Mouse (Mus musculus) limb, embryonic 11.5 days (tissue): ENCODE measurements at regions not wholly inside any gene's neighbourhood (a gene's known extent, or its start where the extent isn't known, plus 50 kb on each side); places are given as distances from the start of the nearest gene placed in this dataset.
"Not testable (repeated sequence)": the region's sequence is repeated elsewhere in the genome, so short reads cannot be mapped to it uniquely, and the experiment has no call there.

ENCODE experiments used
- ATAC-seq: fragments of 200-750 bp; cut with Nextera tagmentation; 2 replicates; pipeline ENCODE4 v1.8.0; 2017; ENCODE audit warnings: low read depth; ENCODE audit not compliant: insufficient number of reproducible peaks, low FRiP score, low TSS enrichment
- DNase-seq: peaks from one replicate; pipeline ENCODE4 v3.0.0-alpha.2; 2015; ENCODE audit warnings: low spot score
- H3K27ac ChIP-seq: fragments of 300-500 bp; sonication (generic); replicated peaks from 2 replicates; pipeline ENCODE4 v1.5.1; 2014; ENCODE audit warnings: low read depth, mild to moderate bottlenecking, low read length
- H3K27me3 ChIP-seq: fragments of 300-500 bp; sonication (generic); 2 replicates; pipeline ENCODE4 v1.6.1; 2014; ENCODE audit warnings: mild to moderate bottlenecking, low read length, mixed read lengths; ENCODE audit not compliant: control insufficient read depth, insufficient read depth
- H3K36me3 ChIP-seq: fragments of 300-500 bp; sonication (generic); 2 replicates; pipeline ENCODE4 v1.6.1; 2014; ENCODE audit warnings: mild to moderate bottlenecking, low read length, moderate library complexity, mixed read lengths; ENCODE audit not compliant: control insufficient read depth, insufficient read depth
- H3K4me1 ChIP-seq: fragments of 300-500 bp; sonication (generic); 2 replicates; pipeline ENCODE4 v1.6.1; 2014; ENCODE audit warnings: low read length, mixed read lengths; ENCODE audit not compliant: control insufficient read depth, insufficient read depth
- H3K4me2 ChIP-seq: fragments of 300-500 bp; sonication (generic); 2 replicates; pipeline ENCODE4 v1.6.1; 2014; ENCODE audit warnings: low read depth, mild to moderate bottlenecking, moderate library complexity; ENCODE audit not compliant: severe bottlenecking
- H3K4me3 ChIP-seq: fragments of 300-500 bp; sonication (generic); 2 replicates; pipeline ENCODE4 v1.5.1; 2014; ENCODE audit warnings: low read depth, low read length
- H3K9ac ChIP-seq: fragments of 300-500 bp; sonication (generic); 2 replicates; pipeline ENCODE4 v1.6.1; 2014; ENCODE audit warnings: mild to moderate bottlenecking, low read length
- H3K9me3 ChIP-seq: fragments of 300-500 bp; sonication (generic); 2 replicates; pipeline ENCODE4 v1.6.1; 2016; ENCODE audit warnings: low read length; ENCODE audit not compliant: control insufficient read depth
- WGBS: fragments of 180-500 bp; shearing (Covaris S2); extraction: QIAGEN DNeasy Blood & Tissue Kit; methylation state at CpG from one replicate; pipeline ENCODE4 v1.1.7; 2014; 5-methylcytosine and 5-hydroxymethylcytosine counted together

DNA sequence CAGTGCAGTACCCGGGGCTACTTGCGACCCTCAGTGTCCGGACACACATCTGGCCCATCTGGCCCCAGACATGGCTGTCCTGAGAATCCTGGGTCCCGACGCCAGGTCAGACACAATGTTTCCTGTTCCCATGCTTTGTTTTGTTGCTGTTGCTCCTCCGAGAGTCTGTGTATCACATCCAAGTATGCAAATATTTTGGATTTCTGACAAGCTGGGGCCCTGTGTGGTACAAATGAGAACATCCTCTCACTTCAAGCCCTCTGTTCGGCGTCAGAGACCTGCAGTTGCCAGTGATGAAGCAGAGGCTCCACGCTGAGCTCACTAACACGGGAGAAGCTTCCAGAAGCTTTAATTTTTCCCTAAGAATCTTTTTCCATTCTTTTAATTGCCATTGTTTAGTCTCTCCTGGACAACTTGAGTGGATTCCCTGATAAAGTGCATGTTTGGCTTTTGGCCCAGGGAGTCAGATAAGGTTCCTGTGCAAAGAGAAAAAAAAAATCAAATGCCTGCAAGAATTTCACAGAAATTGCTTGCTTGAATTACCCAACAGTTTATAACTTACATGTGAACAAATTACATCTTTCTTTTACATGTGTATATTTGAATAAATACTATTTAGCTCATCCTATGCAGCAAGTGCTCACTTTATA is 304.5 kb upstream of the Irx2 start:
- no peak overlapping the region for H3K4me2 ChIP-seq

DNA sequence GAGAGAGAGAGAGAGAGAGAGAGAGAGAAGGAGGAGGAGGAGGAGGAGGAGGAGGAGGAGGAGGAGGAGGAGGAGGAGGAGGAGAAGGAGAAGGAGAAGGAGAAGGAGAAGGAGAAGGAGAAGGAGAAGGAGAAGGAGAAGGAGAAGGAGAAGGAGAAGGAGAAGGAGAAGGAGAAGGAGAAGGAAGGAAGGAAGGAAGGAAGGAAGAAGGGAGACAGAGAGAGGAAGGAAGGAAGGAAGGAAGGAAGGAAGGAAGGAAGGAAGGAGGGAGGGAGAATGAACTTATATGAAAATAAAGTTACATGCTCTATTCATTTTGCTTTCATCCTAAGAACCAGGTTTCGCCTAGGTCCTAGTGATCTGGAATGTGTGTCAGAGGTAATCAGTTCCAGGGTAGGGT is 302.4 kb upstream of the Irx2 start:
- H3K4me3 ChIP-seq, H3K9ac ChIP-seq, H3K9me3 ChIP-seq, H3K4me2 ChIP-seq, H3K27ac ChIP-seq, H3K27me3 ChIP-seq, DNase-seq, H3K36me3 ChIP-seq, H3K4me1 ChIP-seq, ATAC-seq: not testable (repeated sequence)
- WGBS: 81% methylated on average over 1 of the region's 1 CpGs

More for the DNA sequence above, 304.5 kb upstream of the Irx2 start:
- no peaks in the 10 kb centered on the region for H3K36me3 ChIP-seq
- no peak overlapping the region for H3K9ac ChIP-seq
- H3K27me3 ChIP-seq: no peaks in the 10 kb centered on the region
- ATAC-seq: no peak
- no peaks in the 10 kb centered on the region for H3K9me3 ChIP-seq
- no peak overlapping the region for H3K4me3 ChIP-seq
- no peak overlapping the region for H3K27ac ChIP-seq
- WGBS: 74% methylated on average over 10 of the region's 10 CpGs
- no peaks in the 10 kb centered on the region for H3K4me1 ChIP-seq
- no peak for DNase-seq

- DNase-seq (no peak), ATAC-seq (no peak)
- no peak overlapping the region for H3K9ac ChIP-seq
- no peak overlapping the region for H3K4me3 ChIP-seq
- H3K27ac ChIP-seq: no peak overlapping the region
- no peaks in the 10 kb centered on the region for H3K4me1 ChIP-seq
- no peaks in the 10 kb centered on the region for H3K27me3 ChIP-seq
- no peaks in the 10 kb centered on the region for H3K36me3 ChIP-seq
- H3K9me3 ChIP-seq: no peaks in the 10 kb centered on the region
- 10% methylated on average over 6 of the region's 6 CpGs for WGBS
- H3K4me2 ChIP-seq: no peak overlapping the region
These were observed 282.9 kb upstream of the Irx2 start for GRCm38 (mm10) chr13:72345647-72346133.

DNA sequence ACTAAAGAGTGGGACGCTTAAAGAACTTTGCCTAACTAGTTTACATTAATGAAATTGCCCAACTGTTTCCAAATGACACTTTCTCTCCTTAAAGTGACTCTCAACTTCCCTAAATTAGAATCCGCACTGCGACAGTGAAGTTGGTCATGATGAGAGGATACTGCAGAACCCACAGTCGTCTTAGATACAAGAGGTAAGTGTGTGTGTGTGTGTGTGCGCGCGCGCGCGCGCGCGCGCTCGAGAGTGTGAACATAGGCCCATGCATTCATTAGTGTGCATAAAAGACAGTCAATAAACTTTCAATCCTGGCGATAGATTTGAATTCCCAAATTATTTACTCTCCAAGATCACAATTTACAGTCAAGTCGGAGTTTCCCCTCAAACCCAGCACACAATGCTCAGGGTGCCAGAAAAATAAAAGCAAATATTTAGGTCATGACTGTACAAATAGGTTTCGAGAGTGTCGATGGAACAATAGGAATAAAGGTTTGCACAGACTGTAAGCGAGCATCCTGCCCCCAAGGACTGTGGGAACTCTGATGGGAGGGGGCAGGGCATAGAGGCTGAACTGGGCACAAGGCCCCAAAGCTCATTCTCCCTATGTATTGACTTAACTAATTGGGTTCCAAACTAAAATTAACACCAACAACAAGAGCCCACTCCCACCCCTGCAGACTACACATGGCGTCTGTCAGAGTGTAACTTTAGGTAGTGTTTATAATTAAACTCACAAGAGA is 282.2 kb upstream of the Irx2 start:
- Histone ChIP-seq H3K4me1 (no peaks in the 10 kb centered on the region), H3K4me2 (no peak overlapping the region), H3K4me3 (no peak overlapping the region), H3K9me3 (no peaks in the 10 kb centered on the region), H3K36me3 (no peaks in the 10 kb centered on the region), H3K27ac (no peak overlapping the region), H3K27me3 (no peaks in the 10 kb centered on the region), H3K9ac (no peak overlapping the region)
- DNase-seq (no peak), ATAC-seq (no peak)
- 29% methylated on average over 21 of the region's 21 CpGs for WGBS

GRCm38 (mm10) chr13:72346944-72347586 is 281.6 kb upstream of the Irx2 start:
- H3K9me3 ChIP-seq: no peaks in the 10 kb centered on the region
- H3K9ac ChIP-seq: no peak overlapping the region
- H3K27me3 ChIP-seq: no peaks in the 10 kb centered on the region
- no peak for ATAC-seq
- 67% methylated on average over 14 of the region's 14 CpGs for WGBS
- H3K4me1 ChIP-seq: no peaks in the 10 kb centered on the region
- H3K36me3 ChIP-seq: no peaks in the 10 kb centered on the region
- no peak overlapping the region for H3K27ac ChIP-seq
- H3K4me3 ChIP-seq: no peak overlapping the region
- H3K4me2 ChIP-seq: no peak overlapping the region
- no peak for DNase-seq

DNA sequence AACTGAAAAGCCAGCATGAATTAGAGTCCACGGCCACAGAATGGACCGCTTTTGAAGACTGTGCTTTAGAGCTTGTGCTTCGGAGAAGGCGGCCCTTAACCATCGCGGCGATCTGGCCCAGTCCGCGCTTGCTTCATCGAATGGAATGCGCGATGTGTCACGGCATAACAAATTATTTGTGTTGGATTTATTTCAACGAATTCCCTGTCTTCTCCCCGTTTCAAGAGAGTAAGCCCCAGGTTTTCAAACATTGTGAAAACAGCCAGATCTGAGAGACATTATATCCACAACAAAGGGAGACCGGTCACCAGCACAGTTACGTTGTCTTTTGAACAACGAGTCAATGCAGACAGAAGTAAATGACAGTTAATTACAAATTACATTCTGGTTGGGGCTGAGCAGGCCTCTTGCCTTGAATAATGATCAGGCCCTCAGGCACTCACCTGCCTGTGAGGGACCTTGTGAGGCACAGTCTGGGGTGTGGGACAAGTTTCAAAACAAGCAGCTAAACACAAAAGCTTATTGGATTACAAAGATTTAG is 275.9 kb upstream of the Irx2 start:
- Histone ChIP-seq H3K27ac (no peak overlapping the region), H3K4me3 (no peak overlapping the region), H3K4me1 (no peaks in the 10 kb centered on the region), H3K36me3 (no peaks in the 10 kb centered on the region), H3K9me3 (no peaks in the 10 kb centered on the region), H3K9ac (no peak overlapping the region), H3K27me3 (no peaks in the 10 kb centered on the region), H3K4me2 (no peak overlapping the region)
- DNase-seq (no peak), ATAC-seq (no peak)
- WGBS: 67% methylated on average over 18 of the region's 18 CpGs

DNA sequence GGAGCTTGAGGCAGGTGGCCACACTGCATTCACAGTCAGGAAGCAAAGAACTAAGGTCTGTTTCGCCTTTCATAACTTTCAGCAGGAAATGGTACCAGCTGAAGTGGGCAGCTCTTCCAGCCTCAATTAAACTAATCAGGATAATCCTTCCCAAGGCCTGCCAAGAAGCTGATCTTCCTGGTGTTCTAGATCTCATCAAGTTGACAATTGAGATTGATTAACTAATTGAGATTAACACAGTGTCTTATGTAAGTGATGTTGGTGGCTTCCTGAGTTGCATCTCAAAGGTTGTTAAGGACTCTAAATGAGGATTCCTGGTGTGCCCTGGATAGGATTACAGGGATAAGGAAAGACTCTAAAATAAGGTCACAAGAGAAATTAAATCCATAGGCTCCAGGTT is 273.3 kb upstream of the Irx2 start:
- Histone ChIP-seq H3K4me2 (no peak overlapping the region), H3K27me3 (no peaks in the 10 kb centered on the region), H3K9me3 (no peaks in the 10 kb centered on the region), H3K36me3 (no peaks in the 10 kb centered on the region), H3K27ac (no peak overlapping the region), H3K4me1 (no peaks in the 10 kb centered on the region), H3K4me3 (no peak overlapping the region), H3K9ac (no peak overlapping the region)
- DNase-seq: no peak
- WGBS: 72% methylated on average over 1 of the region's 1 CpGs
- ATAC-seq: no peak

GRCm38 (mm10) chr13:72355821-72356220 is 272.8 kb upstream of the Irx2 start:
- no peak for ATAC-seq
- no peak for DNase-seq
- H3K27ac ChIP-seq: no peak overlapping the region
- no peaks in the 10 kb centered on the region for H3K4me1 ChIP-seq
- 74% methylated on average over 3 of the region's 3 CpGs for WGBS
- no peaks in the 10 kb centered on the region for H3K36me3 ChIP-seq
- H3K9me3 ChIP-seq: no peaks in the 10 kb centered on the region
- H3K4me3 ChIP-seq: no peak overlapping the region
- H3K4me2 ChIP-seq: no peak overlapping the region
- H3K27me3 ChIP-seq: no peaks in the 10 kb centered on the region
- no peak overlapping the region for H3K9ac ChIP-seq
